Mouse (Mus musculus) spleen, postnatal 10 days (tissue): ENCODE measurements around the gene Sp100.
"Not testable (repeated sequence)": the region's sequence is repeated elsewhere in the genome, so short reads cannot be mapped to it uniquely, and the experiment has no call there.

Experiments used
- DNase-seq, 2 experiments: peaks; one replicate each; pipeline ENCODE4 v3.0.0; 2021 to 2022; ENCODE audit warnings: low spot score in 2 of 2

The Sp100 gene

DNA sequence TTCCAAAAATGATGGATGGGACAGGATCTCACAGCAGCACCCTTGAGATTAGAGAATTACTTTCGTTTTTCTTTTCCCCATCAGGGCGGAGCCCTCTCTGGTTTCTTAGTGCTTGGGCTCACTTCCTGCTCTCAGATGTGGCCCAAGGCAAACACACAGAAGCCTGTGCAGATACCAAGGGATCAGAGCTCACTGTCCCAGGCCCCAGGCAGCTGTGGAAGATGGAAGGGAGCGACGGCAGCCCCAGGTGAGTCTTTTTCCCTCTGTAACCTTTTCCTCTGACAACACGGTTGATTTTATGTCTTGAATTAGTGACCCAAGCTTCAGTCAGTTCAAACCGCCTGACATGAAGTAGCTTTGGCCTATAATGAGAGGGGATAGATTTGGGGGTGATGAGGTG lies at the start of gene Sp100:
Gene Sp100, plus strand, starts transcription at position 108 of the 400 bp plus-strand sequence.
- DNase-seq = peak; percentile 18 to 45

DNA sequence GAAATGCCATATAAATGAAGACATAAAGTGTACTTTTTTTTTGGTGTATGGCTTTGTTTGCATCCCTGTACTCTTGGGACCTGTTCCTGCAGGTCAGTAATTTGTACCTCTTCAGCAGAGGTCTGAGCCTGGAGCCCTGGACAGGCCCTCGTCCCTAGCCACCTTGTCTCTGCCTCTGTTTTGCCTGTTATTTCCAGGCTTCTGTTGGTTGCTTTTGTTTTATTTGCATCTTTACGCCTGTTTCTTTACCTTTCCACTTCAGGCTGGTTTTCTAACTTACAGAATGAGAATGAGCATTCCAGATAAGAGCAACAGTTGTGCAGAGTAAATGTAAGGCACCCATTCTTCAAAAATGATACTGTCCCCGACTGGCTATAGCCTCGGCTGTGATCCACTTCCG lies 49.7 kb upstream of the Sp100 start, which contains the start of gene Sp140:
Gene Sp140, plus strand, starts transcription at position 301 of the 400 bp plus-strand sequence.
- DNase-seq = not testable (repeated sequence)

GRCm38 (mm10) chr1:85600794-85601193 lies 49.0 kb upstream of the Sp100 start:
- DNase-seq = peak; percentile 45 to 59

GRCm38 (mm10) chr1:85604341-85604740 lies 45.4 kb upstream of the Sp100 start:
- DNase-seq = not testable (repeated sequence)

- DNase-seq = not testable (repeated sequence)
These were observed 41.4 kb upstream of the Sp100 start for GRCm38 (mm10) chr1:85608361-85608760.

DNA sequence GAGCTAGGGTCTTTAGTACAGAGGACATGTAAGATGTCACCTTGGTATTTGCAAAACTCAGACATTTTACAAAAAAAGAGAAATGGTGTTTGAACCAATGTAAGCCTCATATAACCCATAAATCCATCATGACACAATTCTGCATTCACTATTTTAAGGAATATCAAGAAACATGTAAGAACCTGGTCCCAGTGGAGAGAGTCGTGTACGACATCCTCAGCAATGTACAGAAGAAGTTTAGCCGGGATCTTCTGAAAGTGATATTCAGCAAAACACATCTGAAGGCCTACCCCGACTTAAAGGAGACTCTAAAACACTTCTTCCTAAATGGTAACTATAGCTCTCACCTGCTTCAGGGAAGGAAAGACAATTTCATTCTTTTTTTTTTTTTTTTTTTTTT lies 39.2 kb upstream of the Sp100 start:
- DNase-seq = not testable (repeated sequence)

- not testable (repeated sequence) for DNase-seq
These were observed 34.7 kb upstream of the Sp100 start for GRCm38 (mm10) chr1:85615096-85615495.

DNA sequence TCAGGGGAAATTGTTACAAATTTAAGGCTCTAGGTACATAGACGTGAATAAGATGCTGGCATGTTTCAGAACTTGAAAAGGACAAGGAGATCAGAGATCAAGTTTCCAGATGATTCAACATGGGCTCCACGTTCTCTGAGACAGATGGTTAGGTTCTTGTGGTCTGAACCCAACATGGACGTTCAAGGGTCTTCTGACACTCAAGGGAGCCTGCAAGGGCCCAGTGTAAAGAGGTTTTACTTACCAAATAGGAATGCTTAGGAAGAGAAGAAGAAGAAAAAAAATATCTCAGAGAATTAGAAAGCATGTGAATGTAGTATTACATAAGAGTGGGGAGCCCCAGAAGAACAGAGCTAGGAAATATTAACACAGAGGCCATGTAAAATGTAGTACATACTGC lies 34.0 kb upstream of the Sp100 start:
- not testable (repeated sequence) for DNase-seq

- DNase-seq = not testable (repeated sequence)
These were observed 32.6 kb upstream of the Sp100 start for GRCm38 (mm10) chr1:85617161-85617560.

DNA sequence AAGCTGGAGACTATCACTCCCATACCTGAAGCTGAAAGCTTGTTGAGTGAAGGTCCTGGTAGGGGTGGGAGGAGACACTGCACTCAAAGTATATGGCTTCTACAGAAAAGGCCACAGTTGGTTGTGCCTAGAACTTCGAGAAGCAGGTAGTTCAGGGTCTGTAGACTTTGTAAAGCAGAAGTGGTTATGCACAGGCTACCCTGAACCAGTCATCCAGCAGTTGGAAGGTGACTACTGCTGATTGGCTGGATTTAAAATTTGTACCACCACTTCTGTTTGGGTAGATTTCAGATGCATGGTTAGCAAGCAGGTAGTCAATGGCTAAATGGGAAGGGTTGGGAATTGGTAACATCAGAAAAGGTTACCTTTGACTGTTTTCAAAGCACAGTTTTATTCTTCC lies 31.1 kb upstream of the Sp100 start:
- not testable (repeated sequence) for DNase-seq

DNA sequence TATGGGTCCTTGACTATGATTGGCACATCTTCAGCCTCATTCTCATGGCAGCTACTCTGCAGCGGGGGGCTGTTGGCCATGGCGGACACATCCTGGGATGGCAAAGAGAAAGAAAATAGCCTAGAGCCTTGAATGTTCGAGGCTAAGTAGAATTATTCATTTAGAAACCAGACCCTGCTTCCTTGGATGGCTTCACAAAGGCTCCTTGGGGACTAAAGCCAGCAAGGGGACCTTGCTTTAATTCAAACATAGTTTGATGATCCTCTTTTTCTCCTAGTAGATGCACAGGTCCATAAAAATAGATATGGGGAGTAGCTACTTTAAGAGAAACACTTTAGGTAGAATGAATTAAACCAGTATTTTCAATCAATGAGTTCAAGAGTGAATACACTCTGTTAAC lies 12.9 kb upstream of the Sp100 start:
- not testable (repeated sequence) for DNase-seq

DNA sequence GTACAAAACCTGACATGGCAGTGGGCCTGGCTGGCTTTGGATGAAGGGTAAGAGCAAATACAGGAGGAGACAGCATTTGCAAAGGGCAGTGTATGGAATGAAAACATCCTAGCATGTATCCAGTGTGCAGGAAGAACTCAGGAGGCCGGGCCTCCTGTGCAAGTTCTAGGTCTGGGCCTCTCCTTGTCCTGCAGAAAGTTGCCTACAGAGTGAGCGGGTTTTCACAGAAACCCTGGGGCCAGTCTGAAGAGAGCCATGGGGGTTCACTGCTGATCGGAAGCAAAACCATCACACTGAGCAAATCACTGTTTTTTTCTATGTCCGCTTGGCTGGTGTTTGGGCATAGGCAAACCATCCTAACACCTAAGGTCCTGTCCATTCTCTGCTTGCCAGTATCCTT lies 11.6 kb upstream of the Sp100 start:
- DNase-seq = peak in 1 of 2 experiments; percentile 30

- DNase-seq = not testable (repeated sequence)
These were observed 736 bp downstream of the Sp100 start for GRCm38 (mm10) chr1:85650524-85650923.

GRCm38 (mm10) chr1:85651770-85652275 lies 2.0 kb downstream of the Sp100 start:
- peak in 1 of 2 experiments; percentile 26 for DNase-seq

GRCm38 (mm10) chr1:85657211-85657610 lies 7.4 kb downstream of the Sp100 start:
- DNase-seq = not testable (repeated sequence)

DNA sequence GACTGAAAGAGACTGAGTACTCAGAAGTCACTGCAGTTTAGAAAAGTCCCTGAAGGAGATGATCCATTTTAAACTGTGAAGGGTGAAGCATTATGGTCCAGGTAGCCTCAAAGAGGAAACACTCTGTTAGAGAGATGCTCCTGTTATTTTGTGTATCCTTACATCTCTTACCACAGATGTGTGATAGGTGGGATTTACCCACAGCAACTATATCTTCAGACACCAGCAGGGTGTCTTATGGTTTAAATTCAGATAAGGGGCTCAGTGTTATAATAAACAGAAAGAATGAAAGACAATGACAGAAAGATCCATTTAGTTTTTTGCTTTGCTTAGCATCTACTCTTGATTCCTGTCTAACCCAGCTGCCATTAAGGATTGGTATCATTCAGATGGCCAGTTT lies 14.5 kb downstream of the Sp100 start:
- DNase-seq = no peak

GRCm38 (mm10) chr1:85680226-85680625 lies 30.4 kb downstream of the Sp100 start:
- DNase-seq = no peak

- DNase-seq = no peak
These were observed 36.9 kb downstream of the Sp100 start for GRCm38 (mm10) chr1:85686666-85687065.

GRCm38 (mm10) chr1:85687346-85687745 lies 37.6 kb downstream of the Sp100 start:
- DNase-seq = peak in 1 of 2 experiments; percentile 43

DNA sequence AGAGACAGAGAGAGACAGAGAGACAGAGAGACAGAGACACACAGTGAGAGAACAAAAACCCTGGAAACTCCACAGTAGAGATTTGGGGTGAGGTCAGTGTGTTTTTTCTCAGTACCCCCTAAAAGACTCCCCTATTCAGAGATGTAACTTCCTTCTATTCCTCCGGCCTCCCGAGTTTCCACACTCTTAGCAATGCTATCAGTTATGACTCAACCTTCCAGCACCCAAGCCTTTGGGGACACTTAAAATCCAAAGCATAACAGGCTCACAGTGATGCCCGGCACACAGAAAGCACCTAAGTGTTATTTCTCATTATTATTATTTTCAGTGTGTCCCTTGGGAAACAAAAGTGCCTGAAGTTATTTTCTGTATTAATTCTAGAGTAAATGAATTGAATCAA lies 40.8 kb downstream of the Sp100 start:
- no peak for DNase-seq

GRCm38 (mm10) chr1:85692281-85692680 lies 42.5 kb downstream of the Sp100 start:
- DNase-seq = no peak

GRCm38 (mm10) chr1:85693280-85693679 lies 43.5 kb downstream of the Sp100 start:
- no peak for DNase-seq

DNA sequence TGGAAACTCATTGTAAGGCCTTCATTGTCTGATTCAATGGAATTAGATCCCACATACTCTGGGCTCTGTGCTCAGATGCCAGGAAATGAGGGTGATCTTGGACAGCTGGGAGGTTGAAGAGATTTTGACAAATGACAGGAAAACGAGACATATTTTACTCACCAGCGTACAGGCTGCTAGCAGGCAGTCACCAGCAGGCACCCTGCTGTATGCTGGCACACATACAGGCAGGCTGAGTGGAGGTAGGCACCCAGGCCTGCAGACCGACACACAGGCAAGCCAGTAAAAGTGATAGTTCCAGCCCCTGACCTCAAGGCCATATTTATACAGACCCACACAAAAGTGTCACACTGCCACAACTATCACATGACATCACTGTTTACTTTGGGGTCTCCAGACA lies 45.9 kb downstream of the Sp100 start:
- no peak for DNase-seq
